Mouse (Mus musculus) kidney, adult 2 months (tissue): ENCODE results near the gene Ppp6r3.

Experiments used
- CTCF ChIP-seq: fragments of 200-500 bp; conservative IDR thresholded peaks from 2 replicates; pipeline ENCODE4 v1.5.1; 2011; ENCODE audit warnings: low read depth, mild to moderate bottlenecking, control low read depth, low read length, moderate library complexity, mixed read lengths; ENCODE audit not compliant: insufficient read depth, insufficient read length
- POLR2A ChIP-seq: fragments of 200-500 bp; IDR thresholded peaks from one replicate; pipeline ENCODE4 v1.6.1; 2011; ENCODE audit warnings: low read depth, low read length, control low read depth

DNA sequence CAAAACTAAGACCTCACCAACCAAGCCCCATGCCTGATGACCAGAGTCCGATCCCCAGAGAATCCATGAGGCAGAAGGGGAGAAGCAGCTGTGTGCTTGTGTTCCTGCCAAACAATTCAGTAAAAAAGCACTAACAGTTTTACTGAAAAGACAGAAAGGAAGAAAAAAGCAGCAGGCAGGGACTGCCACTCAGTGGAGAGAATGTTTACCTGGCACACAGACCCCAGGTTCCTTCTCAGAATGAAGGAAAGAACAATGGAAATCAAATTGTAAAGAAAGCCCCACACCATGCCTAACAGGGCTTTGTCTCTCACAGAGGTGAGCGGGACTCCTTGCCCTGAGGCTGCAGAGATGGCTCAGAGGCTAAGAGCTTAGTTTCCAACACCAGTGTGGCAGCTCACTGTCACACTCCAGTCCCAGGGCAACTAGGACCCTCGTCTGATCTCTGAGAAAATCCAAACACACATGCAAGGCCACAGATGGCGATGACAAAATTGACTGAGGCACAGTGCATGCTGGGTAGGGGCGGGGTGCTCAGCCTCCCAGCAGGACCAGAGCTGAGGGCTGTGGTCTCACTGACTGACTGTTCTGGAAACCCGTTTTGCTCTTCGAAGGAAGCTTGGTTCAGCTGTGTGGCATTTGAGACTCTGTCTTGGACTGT is 146.3 kb downstream of the Ppp6r3 start:
- TF ChIP-seq CTCF (no peak), POLR2A (no peak)
